Mouse (Mus musculus) heart, postnatal 36 days (tissue): ENCODE measurements at regions not wholly inside any gene's neighbourhood (a gene's known extent, or its start where the extent isn't known, plus 50 kb on each side); places are given as distances from the start of the nearest gene placed in this dataset.

ENCODE experiments used
- DNase-seq, 2 experiments: peaks; one replicate each; pipeline ENCODE4 v3.0.0; 2021 to 2022
- intact Hi-C: fragments of 180-260 bp; cut with DNase I; formaldehyde crosslinking; loops from one replicate; pipeline ENCODE4 v1.15.1; 2025

DNA sequence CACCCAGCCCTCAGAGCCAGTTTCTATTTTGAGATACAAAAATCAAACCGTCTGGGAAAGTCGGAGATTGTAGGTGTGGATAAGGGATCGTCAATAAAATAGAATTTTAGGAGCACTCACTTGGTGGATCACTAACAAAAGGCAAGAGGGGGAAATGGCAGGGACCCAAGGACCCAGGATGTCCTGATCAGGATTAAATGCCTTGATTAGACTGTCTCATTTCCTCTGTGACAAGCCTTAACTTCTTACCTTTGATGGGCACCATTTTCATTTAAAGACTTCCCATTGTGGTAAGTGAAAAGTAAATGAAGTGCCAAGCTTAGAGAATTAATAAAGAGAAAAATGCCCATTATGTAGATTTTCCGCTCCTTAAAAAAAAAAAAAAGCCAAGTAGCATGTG lies 238.0 kb upstream of the Mpped2 start:
- intact Hi-C loops, result no loop called here
- no peak for DNase-seq

DNA sequence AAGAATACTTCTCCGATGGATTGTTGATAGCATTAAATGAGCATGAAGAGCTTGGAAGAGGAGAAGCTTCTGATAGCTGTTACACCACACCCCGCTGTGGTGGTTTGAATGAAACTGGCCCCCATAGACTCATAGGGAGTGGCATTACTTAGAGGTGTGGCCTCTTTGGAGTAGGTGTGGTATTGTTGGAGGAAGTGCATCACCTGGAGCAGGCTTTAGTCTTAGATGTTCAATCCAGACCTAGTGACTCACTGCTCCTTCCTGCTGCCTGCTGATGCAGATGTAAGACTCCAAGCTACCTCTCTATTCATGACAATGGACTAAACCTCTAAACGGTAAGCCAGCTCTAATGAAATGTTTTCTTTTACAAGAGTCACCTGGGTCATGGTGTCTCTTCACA lies 237.1 kb upstream of the Mpped2 start:
- intact Hi-C loops, result no loop called here
- DNase-seq, result no peak

DNA sequence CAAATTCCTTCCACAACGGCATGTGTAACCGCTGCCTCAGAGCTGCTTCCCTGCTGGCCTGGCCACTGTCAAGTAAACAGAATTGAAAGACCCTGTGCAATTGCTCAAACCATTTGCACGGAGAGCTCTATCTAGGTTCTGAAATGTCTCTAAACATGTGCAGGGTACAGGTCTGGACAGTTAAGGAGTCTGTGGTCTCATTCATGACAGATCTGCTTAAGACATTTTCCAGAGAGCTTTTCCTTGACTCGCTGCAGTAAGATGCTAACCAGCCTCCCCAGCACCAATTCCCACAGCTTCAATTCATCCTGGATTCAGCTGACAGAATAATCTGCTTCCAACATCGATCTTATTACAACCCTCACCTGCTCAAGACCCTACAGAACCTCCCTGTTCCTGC lies 235.1 kb upstream of the Mpped2 start:
- intact Hi-C loops, result no loop called here
- no peak for DNase-seq

DNA sequence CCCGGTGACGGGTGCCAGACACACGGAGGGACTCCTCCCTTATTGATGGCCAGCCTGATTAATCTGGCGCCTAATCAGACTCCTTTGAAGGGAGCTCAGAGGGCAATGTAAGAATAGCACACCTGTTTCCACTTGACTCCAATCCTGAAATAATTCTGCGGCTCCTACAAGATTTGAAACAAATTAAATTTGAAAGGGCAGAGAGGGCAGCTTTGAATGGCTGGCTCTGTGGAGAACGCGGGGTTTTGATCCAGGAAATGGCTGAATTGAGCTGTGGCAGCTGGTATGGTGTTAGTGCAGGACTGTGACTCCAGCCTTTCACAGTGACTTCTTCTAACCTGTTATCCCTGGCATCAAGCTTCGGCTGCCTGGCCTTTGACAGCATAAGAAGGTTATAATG lies 232.0 kb upstream of the Mpped2 start:
- DNase-seq, result no peak
- intact Hi-C loops, result no loop called here

DNA sequence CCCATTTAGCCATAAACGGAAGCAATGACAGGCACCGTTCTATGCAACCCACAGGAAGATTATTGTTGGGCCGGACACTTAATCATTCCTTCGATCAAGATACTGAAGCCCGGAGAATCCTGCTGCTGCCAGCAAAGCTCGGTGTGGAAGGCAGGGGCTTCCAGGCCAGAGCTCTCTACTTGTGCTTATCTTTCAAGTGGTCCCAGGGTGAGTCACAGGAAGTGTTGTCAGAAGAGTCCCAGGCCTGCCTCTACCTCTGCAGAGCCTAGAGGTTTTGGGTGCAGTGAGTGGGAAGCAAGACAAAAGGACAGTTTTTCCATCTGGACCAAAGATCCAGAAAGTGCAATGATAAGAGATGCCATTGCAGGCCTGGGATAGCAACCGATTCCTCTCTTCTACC lies 231.6 kb upstream of the Mpped2 start:
- DNase-seq, result no peak

DNA sequence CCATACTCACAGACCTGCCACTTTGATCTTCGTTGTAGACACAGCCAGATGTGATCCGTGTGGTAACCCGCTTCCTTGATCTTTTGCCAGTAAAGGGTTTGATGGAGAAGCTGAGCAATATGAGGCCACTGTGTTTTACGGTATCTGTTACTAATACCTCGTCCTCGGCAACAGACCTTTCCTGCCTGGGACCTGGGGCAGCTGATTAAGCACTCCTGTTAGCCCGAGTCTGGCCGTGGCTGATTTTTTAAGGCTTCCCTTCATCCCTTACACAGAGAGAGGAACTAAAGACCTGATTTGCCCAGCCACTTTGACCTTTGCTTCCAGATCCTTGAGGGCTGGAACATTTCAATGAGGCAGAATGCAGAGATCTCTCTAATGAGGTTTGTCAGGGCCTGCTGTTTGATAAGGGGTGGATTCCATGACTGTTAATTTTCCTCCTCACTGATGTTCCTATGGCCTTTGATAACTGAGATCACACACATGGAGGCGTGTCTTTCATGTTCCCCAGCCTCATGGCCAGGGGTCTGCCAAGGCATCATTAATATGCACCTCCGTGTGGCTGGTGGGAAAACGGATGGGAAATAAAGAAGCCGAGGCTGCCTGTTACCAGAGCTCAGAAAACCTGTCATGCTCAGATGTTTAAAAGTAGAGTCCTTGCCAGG lies 231.0 kb upstream of the Mpped2 start:
- no peak for DNase-seq
- intact Hi-C loops, result no loop called here

More for the DNA sequence above, 231.6 kb upstream of the Mpped2 start:
- intact Hi-C loops, result no loop called here

DNA sequence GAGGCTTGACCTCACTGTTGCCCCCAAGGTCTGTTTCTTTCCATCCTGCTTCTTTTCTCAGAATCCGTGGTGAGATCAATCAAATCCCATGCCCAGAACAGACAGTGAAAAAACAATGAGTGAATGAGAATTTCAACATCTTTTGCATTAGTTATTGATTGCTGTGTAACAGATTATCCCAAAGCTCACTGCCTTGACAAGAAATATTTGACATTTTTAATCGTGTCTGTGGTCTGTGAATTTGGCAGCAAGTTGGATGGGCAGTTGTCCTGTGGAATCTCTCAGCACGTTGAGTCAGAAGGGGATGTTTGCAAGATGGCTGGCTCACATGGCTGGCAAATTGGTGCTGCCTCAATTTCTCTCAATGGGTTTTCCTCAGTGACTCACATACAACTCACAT lies 228.0 kb upstream of the Mpped2 start:
- intact Hi-C loops, result no loop called here
- no peak for DNase-seq

DNA sequence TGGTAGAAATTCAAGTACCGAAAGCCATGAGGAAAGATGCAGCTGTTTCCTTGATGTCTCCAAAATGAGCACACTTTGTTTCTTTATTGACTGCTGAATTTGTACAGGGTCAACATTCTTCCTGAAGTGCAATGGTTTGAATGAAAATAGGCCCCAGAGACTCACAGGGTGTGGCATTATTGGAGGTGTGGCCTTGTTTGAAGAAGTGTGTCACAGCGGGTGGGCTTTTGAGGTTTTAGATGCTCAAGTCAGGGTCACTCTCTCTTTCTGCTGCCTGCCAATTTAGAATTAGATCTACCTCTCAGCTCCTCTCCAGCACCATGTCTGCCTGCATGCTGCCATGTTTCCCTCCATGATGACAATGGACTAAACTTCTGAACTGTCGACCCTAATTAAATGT lies 227.2 kb upstream of the Mpped2 start:
- DNase-seq, result no peak
- intact Hi-C loops, result no loop called here

DNA sequence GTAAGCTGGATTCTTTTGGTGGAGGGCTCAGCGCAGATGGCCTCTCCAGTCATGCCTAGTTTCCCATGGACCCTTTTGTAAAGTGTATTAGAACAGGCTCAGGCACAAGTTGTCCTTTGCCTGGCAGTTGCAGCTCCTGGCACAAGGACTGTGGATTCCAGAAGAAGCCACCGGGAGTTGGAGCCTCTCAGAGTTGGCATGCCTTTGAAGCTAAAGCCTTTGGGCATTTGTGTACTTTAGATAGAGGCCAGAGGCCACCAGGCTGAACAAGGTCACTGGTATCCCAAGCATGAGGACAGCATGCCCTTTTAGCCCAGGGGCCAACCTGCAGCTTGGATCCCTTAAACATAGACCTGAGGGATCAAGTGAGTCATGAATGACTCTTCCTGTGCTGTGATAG lies 223.9 kb upstream of the Mpped2 start:
- intact Hi-C loops, result no loop called here

DNA sequence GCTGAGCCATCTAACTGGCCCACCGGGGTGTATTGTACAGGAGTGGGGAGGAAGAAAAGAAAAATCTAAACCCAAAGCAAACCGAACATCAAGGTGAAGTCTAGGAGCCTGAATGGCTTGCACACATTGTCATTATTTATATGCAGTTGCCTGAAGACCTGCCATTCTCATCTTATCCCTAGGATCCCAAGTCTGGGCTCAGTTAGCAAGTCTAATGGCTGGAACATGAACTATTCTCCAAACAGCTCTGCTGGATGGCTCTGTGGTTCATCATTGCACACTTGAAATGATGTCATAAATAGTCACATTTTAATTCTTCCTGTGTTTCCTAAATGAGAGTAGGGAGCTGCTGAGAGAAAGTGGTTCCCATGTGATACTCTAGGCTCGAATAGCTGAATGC lies 219.6 kb upstream of the Mpped2 start:
- no peak for DNase-seq
- intact Hi-C loops, result no loop called here

More for the DNA sequence above, 223.9 kb upstream of the Mpped2 start:
- DNase-seq, result peak; percentile 9 to 16

DNA sequence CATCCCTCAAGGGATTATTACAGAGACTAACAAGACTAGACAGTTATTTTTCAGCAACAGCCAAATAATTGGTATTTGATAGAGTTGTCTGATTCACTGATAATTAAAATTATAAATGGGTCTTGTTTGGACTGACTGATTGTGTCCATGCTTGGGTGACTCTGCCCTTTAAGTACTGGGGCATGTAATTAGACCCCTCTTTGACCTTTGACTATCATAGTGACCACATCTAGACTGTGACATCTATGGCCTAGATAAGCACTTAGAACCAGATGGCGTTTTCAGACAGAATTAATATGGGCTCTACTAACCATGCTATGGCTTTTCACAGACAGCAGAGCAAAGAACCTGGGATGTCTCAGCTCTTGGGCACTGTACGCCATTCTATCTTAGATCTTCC lies 215.1 kb upstream of the Mpped2 start:
- no peak for DNase-seq

DNA sequence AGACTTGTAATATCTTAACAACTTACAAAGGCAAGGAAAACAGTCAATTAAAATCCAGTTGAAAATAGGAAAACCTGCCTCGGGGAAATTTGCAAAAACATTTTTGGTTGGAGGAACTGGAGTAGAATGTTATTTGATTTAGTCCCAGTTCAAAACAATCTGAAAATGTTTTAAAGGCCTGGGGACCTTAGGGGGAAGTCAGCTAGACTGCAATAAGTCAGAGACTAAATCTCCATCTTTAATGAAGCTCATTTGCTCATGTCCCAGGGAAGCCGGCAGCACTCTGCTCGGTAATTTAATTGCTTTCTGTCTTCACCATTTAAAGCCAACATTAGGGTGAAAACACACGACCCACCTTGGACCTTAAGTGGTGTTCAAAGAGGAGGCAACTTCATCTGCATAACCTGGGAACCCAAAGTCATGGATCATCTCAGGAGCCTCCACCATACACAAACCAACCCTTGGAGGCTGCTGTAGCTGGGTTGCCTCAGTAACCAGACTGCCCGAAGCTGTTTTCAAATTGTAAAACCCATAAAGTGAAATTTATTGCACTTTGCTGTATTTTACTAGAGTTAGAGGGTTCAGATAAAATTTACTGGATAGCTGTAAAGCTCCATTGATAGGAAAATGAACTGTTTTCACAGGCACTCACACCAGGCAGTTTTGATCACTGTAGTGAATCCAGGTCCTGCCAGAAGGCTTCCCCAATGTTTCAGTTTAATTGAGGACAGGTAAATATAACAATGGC lies 205.6 kb upstream of the Mpped2 start:
- DNase-seq, result no peak
- intact Hi-C loops, result no loop called here

More for the DNA sequence above, 215.1 kb upstream of the Mpped2 start:
- intact Hi-C loops, result no loop called here

DNA sequence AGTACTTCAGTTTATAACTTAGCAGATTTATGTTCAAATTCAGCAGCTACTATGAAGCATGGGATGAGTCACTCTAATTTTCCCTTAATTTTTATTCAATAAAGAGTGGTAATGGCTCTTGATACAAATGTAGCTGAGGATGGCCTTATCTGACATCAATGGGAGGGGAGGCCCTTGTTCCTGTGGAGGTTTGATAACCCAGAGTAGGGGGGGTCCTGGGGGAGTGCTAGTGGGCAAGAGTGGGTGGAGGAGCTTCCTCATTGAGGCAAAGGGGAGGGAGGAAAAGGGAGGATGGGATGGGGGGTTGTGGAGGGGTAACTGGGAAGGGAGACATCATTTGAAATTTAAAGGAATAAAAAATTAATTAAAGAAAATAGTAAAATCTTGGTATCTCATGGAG lies 194.3 kb upstream of the Mpped2 start:
- intact Hi-C loops, result no loop called here
- no peak for DNase-seq

DNA sequence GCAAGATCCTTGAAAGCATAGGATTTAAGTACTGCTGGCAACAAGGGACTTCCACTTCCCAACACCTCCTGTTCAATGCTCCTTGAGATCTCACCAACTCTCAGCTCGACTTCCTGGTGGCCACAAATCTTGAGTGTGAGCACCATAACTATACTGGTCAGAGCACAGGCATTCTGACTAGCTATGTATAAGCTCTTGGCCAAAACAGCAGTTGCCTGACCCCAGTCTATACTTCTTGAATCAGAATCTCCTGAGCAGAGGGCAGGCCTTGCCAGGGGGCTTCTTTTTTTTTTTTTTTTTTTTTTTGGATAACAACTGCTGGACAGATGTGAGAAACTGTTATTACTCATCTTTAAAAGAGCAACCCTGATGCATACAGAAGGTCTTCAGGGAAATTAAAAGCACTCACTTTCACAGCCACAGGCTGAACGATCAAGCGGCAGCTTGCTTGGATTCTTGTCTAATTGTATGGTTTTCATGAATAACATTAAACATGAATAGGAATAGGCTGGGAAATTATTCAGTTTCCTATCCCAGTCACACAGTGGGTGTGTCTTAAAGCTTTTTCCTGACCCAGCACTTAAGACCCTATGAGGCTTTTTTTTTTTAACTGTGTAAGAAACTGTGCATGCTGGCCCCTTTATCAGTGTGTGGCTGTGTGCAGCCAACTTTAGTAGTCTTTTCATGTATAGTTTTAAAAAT lies 193.7 kb upstream of the Mpped2 start:
- intact Hi-C loops, result no loop called here
- no peak for DNase-seq

DNA sequence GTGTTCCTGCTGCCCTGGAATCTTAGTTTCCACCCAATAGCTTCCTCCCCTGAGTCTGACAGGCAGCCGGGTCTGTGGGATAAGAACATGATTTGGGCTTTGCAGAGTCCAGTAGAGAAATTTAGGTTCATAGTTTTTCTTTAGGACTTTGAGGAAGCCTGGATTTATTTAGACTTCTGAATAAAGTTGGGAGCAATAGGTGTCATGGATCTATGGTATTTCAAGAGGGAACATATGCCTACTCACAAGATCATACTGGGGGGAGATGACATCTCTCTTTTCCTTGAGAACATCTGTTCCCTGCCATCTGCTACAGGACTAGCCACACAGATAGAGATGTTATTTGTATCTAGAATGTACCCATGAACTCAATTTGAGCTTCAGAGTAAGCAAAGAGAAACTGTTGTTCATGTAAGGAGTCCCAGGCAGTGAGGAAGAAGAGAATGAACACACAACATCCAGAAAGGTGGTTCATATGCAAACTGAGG lies 188.1 kb upstream of the Mpped2 start:
- intact Hi-C loops, result no loop called here
- no peak for DNase-seq

DNA sequence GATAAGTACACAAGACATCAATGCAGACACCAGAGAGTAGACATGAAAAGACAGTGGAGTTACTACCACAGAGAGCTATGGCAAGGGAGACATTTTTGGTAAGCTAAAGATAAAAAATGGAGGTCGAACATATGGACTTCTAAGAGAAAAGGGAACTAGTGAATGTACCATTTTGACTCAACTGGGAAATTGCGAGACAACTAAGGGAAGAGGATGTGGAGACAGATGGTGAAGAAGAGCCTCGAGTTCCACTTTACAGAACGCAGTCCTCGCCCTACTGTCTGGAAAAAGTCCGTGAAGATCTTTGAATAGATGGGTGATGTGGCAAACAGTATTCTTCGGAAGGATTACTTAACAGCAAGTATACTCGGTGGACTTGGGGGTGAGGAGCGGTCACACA lies 181.2 kb upstream of the Mpped2 start:
- no peak for DNase-seq
- intact Hi-C loops, result no loop called here

DNA sequence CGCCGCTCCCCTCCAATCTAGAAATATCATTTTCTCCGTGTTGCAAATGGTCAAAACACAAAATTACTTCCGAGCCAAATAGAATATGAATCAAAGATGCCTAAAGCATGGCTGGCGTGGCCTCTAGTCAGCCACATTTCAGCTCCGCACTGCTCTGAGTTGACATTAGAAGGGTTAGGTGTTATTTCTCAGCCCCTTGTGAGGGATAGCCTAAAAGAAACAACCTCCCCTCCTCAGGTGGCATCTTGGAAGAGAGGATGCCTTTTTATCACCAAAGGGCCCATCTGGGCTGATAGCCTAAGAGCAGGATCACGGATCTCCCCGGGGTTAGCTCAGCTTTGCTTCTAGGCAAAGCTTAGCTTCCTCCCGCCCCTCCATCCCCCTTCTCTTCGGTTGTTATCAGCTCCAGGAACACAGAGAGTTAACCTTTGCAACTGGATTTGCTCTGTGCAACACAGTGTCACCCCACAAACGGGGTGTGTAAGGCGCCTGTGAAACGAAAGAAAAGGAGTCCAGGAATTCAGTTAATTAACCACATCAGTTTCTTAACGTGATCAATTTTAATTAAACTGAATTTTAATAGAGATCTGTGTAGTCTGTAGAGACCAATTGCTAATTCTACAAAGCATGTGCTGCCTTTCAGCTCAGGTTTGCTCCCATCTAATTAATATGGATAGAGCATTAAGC lies 180.6 kb upstream of the Mpped2 start:
- intact Hi-C loops, result no loop called here
- DNase-seq, result no peak

DNA sequence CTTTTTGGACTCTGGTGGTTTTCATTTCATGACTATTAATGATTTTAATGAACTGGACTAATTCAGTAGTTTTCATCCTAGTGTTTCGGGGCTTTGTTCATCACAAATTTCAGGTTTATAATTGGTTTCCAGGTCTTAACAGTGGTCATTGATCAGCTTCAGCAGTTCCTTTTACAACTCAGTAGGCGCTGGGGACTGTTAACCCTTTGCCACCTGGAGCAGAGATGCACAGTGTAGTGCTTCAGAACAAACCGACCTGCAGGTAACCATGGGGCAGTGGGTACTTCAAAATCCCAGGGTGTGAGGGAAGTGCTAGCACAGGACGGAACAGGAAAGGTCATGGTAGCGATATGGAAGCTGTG lies 180.1 kb upstream of the Mpped2 start:
- DNase-seq, result no peak
- intact Hi-C loops, result no loop called here

DNA sequence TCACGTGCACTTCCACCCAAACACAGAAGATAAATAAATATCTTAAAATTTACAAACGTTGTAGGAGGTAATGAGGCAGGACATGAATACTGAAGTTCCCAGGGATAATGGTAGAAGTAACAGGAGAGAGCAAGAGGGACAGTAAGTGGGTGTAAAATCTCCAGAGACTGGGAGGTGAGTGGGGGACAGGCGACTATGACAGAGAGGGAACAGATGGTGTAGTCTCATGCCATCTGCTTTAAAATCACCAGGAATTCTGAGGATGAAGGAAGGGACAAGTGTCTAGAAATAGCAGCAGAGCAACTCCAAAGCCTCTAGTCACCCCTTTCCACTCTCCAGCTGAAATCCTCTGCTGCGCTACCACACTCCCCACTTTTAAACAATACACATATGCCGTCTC lies 175.8 kb upstream of the Mpped2 start:
- intact Hi-C loops, result no loop called here

DNA sequence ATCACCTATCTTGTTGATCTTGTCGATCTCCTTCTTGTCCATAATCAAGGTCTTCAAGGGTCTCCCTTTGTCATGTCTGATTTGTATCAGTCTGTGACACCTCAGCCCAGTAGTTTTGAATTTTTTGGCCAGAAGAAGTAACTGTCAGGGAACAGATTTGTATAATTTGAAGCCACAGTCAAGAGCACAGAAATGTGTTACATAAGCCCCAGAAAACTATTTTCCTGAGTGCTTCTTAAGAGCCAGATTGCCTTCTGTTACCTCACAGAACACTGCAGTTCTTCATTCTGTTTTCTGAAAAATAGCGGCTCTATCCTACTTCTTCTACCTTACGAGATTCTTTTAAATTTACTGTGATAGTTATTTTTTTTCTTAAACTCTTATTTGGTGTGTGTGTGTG lies 170.1 kb upstream of the Mpped2 start:
- DNase-seq, result no peak
- intact Hi-C loops, result no loop called here

More for the DNA sequence above, 175.8 kb upstream of the Mpped2 start:
- DNase-seq, result no peak

DNA sequence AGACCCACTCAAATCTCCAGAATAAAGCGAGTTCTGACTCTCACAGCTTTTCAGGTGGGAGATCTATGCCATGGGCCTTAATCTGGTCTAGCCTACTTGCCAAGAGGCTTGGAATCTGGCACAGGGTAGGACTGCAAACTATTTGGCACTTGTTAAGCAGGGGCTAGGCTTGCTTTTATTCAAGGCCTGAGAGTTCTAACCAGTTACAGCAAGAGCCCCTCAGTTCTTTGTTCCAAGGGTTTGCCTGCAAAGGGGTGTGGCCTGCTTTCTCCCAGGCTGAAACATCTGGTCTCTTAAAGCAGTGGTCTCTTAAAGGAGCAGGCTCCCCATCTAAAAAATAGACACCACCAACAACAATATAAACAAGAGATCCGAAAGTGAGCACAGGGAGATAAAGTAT lies 166.1 kb upstream of the Mpped2 start:
- intact Hi-C loops, result no loop called here
- no peak for DNase-seq
